Mouse (Mus musculus) macrophage (primary cell): ENCODE data around the gene Nfkbil1. TPM values are rescaled to one million over a fixed set of nuclear protein-coding genes. Genes with fewer than 3 reads are reported as not detected.

Source experiments
- H3K27ac ChIP-seq: fragments of 350-480 bp; formaldehyde crosslinking; 2 replicates; pipeline ENCODE4 v1.9.0; 2021
- H3K36me3 ChIP-seq: fragments of 350-480 bp; formaldehyde crosslinking; 2 replicates; pipeline ENCODE4 v1.9.0; 2021; ENCODE audit errors: inconsistent target
- H3K4me3 ChIP-seq: fragments of 350-480 bp; formaldehyde crosslinking; 2 replicates; pipeline ENCODE4 v1.9.0; 2021; ENCODE audit errors: inconsistent target
- H3K79me2 ChIP-seq: fragments of 350-480 bp; formaldehyde crosslinking; 2 replicates; pipeline ENCODE4 v1.9.0; 2021; ENCODE audit errors: inconsistent target
- WGBS: methylation state at CpG from one replicate; pipeline ENCODE4 v1.1.7; 2026; ENCODE audit warnings: inconsistent platforms; ENCODE audit not compliant: missing documents; 5-methylcytosine and 5-hydroxymethylcytosine counted together
- polyA plus RNA-seq: library from polyadenylated mRNA; stranded (reverse); fragments of 250-400 nt; gene quantifications from 3 replicates; pipeline ENCODE4 v1.2.4, GENCODE M21; 2018; ENCODE audit warnings: inconsistent platforms

Gene Nfkbil1
- polyA plus RNA-seq, 1 experiment from 2014 or later, result 8.3 TPM

- peaks cover 84% of the 10 kb centered on the region for H3K36me3 ChIP-seq
- no peak overlapping the region for H3K4me3 ChIP-seq
- peaks cover 65% of the 10 kb centered on the region for H3K79me2 ChIP-seq
- WGBS, result 94% methylated on average over 14 of the region's 14 CpGs
- no peak overlapping the region for H3K27ac ChIP-seq
These were observed 13.4 kb upstream of the Nfkbil1 start for GRCm38 (mm10) chr17:35248986-35249385.

GRCm38 (mm10) chr17:35247144-35247543 lies 11.6 kb upstream of the Nfkbil1 start:
- peaks cover 84% of the 10 kb centered on the region for H3K79me2 ChIP-seq
- H3K27ac ChIP-seq, result no peak overlapping the region
- WGBS, result 86% methylated on average over 7 of the region's 7 CpGs
- H3K4me3 ChIP-seq, result no peak overlapping the region
- peaks cover 70% of the 10 kb centered on the region for H3K36me3 ChIP-seq

GRCm38 (mm10) chr17:35245731-35246623 lies 10.4 kb upstream of the Nfkbil1 start:
- peaks cover 61% of the 10 kb centered on the region for H3K36me3 ChIP-seq
- no peak overlapping the region for H3K4me3 ChIP-seq
- 46% methylated on average over 15 of the region's 15 CpGs for WGBS
- H3K27ac ChIP-seq, result peak overlapping the region; percentile 93; the same call in 1 of the 2 replicates
- H3K79me2 ChIP-seq, result peaks cover 84% of the 10 kb centered on the region

- WGBS, result 53% methylated on average over 2 of the region's 2 CpGs
- Histone ChIP-seq H3K79me2 (peaks cover 78% of the 10 kb centered on the region), H3K36me3 (peaks cover 52% of the 10 kb centered on the region), H3K27ac (peak overlapping the region; percentile 93), H3K4me3 (no peak overlapping the region)
These were observed 9.4 kb upstream of the Nfkbil1 start for GRCm38 (mm10) chr17:35244999-35245398.

- H3K27ac ChIP-seq, result peak overlapping the region; percentile 93
- H3K79me2 ChIP-seq, result peaks cover 60% of the 10 kb centered on the region
- H3K36me3 ChIP-seq, result peaks cover 32% of the 10 kb centered on the region
- H3K4me3 ChIP-seq, result peak overlapping the region; percentile 87
- 2% methylated on average over 16 of the region's 16 CpGs for WGBS
These were observed 7.5 kb upstream of the Nfkbil1 start for GRCm38 (mm10) chr17:35243086-35243485.

- whole genome bisulfite sequencing, result under 1% methylated on average over 54 of the region's 55 CpGs
- Histone ChIP-seq H3K36me3 (peaks cover 24% of the 10 kb centered on the region), H3K79me2 (peaks cover 52% of the 10 kb centered on the region), H3K27ac (peak overlapping the region; percentile 93), H3K4me3 (peak overlapping the region; percentile 87)
These were observed 6.7 kb upstream of the Nfkbil1 start for GRCm38 (mm10) chr17:35242015-35242941.

- peak within 1 kb of the TSS; percentile 93 for H3K27ac ChIP-seq
- H3K36me3 ChIP-seq, result peaks cover 16% of the 10 kb centered on the region; the same call in 1 of the 2 replicates
- peaks cover 44% of the 10 kb centered on the region for H3K79me2 ChIP-seq
- peak within 1 kb of the TSS; percentile 87 for H3K4me3 ChIP-seq
- WGBS, result 2% methylated on average over 69 of the region's 69 CpGs
These were observed 5.9 kb upstream of the Nfkbil1 start, which contains the start of gene Ddx39b for GRCm38 (mm10) chr17:35241305-35242014. Gene Ddx39b, plus strand, starts transcription at chr17:35241746.

GRCm38 (mm10) chr17:35240384-35241304 lies 5.1 kb upstream of the Nfkbil1 start:
- H3K27ac ChIP-seq, result peak overlapping the region; percentile 92
- H3K79me2 ChIP-seq, result peaks cover 36% of the 10 kb centered on the region
- H3K36me3 ChIP-seq, result peaks cover 13% of the 10 kb centered on the region; the same call in 1 of the 2 replicates
- H3K4me3 ChIP-seq, result peak overlapping the region; percentile 29
- 58% methylated on average over 12 of the region's 12 CpGs for WGBS

- WGBS, result 88% methylated on average over 5 of the region's 5 CpGs
- H3K27ac ChIP-seq, result peak overlapping the region; percentile 92
- no peak overlapping the region for H3K4me3 ChIP-seq
These were observed 4.1 kb upstream of the Nfkbil1 start for GRCm38 (mm10) chr17:35239700-35240099.

GRCm38 (mm10) chr17:35237504-35237903 lies 1.9 kb upstream of the Nfkbil1 start:
- WGBS, result 96% methylated on average over 9 of the region's 12 CpGs
- H3K27ac ChIP-seq, result no peak overlapping the region
- no peaks in the 10 kb centered on the region for H3K36me3 ChIP-seq
- peaks cover 16% of the 10 kb centered on the region for H3K79me2 ChIP-seq
- no peak overlapping the region for H3K4me3 ChIP-seq

More at GRCm38 (mm10) chr17:35239700-35240099, 4.1 kb upstream of the Nfkbil1 start:
- H3K36me3 ChIP-seq, result peaks cover 11% of the 10 kb centered on the region; the same call in 1 of the 2 replicates
- peaks cover 27% of the 10 kb centered on the region for H3K79me2 ChIP-seq

- 94% methylated on average over 9 of the region's 9 CpGs for WGBS
- H3K36me3 ChIP-seq, result no peaks in the 10 kb centered on the region
- no peak overlapping the region for H3K4me3 ChIP-seq
- H3K27ac ChIP-seq, result no peak overlapping the region
- peaks cover 12% of the 10 kb centered on the region for H3K79me2 ChIP-seq
These were observed 1.4 kb upstream of the Nfkbil1 start for GRCm38 (mm10) chr17:35236996-35237395.

- Histone ChIP-seq H3K36me3 (no peaks in the 10 kb centered on the region), H3K4me3 (peak overlapping the region; percentile 55), H3K79me2 (peaks cover 18% of the 10 kb centered on the region), H3K27ac (peak overlapping the region; percentile 91)
- WGBS, result 4% methylated on average over 18 of the region's 18 CpGs
These were observed 776 bp upstream of the Nfkbil1 start for GRCm38 (mm10) chr17:35236390-35236746.

GRCm38 (mm10) chr17:35234903-35235302 lies 689 bp downstream of the Nfkbil1 start:
- Histone ChIP-seq H3K4me3 (peak overlapping the region; percentile 55), H3K27ac (peak overlapping the region; percentile 91), H3K79me2 (peaks cover 33% of the 10 kb centered on the region), H3K36me3 (peaks cover 3% of the 10 kb centered on the region)
- WGBS, result 13% methylated on average over 29 of the region's 31 CpGs
